Mouse (Mus musculus) layer of hippocampus, adult 18-20 months (tissue): ENCODE results near the gene Loxl3. TPM values are rescaled to one million over a fixed set of nuclear protein-coding genes. Genes with fewer than 3 reads are reported as not detected.
A peak's percentile ranks its signal among the peaks of the same experiment; 100 is the strongest.

ENCODE experiments used
- DNase-seq, 2 experiments: peaks; one replicate each; pipeline ENCODE4 v3.0.0; 2022; ENCODE audit warnings: low spot score in 2 of 2
- total RNA-seq, 2 experiments: library from RNA; stranded (reverse); gene quantifications; 2 replicates each; pipeline ENCODE4 v1.2.3; 2021

Gene Loxl3
- total RNA-seq, 2 experiments from 2014 or later: 2.5 to 2.8 TPM

- no peak for DNase-seq
Measured at GRCm38 (mm10) chr6:83015749-83016148, 18.2 kb upstream of the Loxl3 start.

- DNase-seq: no peak
Measured at GRCm38 (mm10) chr6:83017190-83017589, 16.8 kb upstream of the Loxl3 start.

GRCm38 (mm10) chr6:83019044-83019443 lies 14.9 kb upstream of the Loxl3 start:
- DNase-seq: no peak

- no peak for DNase-seq
Measured at GRCm38 (mm10) chr6:83020121-83020520, 13.9 kb upstream of the Loxl3 start.

- no peak for DNase-seq
Measured at GRCm38 (mm10) chr6:83020836-83021593, 13.0 kb upstream of the Loxl3 start.

GRCm38 (mm10) chr6:83023008-83023407 lies 11.0 kb upstream of the Loxl3 start:
- DNase-seq: no peak

GRCm38 (mm10) chr6:83023786-83024185 lies 10.2 kb upstream of the Loxl3 start:
- DNase-seq: no peak

GRCm38 (mm10) chr6:83024421-83024820 lies 9.6 kb upstream of the Loxl3 start:
- no peak for DNase-seq

- DNase-seq: no peak
Measured at GRCm38 (mm10) chr6:83025221-83025620, 8.8 kb upstream of the Loxl3 start.

GRCm38 (mm10) chr6:83027293-83027692 lies 6.7 kb upstream of the Loxl3 start:
- DNase-seq: peak in 1 of 2 experiments; percentile 49

GRCm38 (mm10) chr6:83027706-83028105 lies 6.3 kb upstream of the Loxl3 start:
- no peak for DNase-seq

- DNase-seq: no peak
Measured at GRCm38 (mm10) chr6:83029777-83030176, 4.2 kb upstream of the Loxl3 start.

- no peak for DNase-seq
Measured at GRCm38 (mm10) chr6:83031111-83031510, 2.9 kb upstream of the Loxl3 start.

GRCm38 (mm10) chr6:83031921-83032590 lies 1.9 kb upstream of the Loxl3 start:
- DNase-seq: no peak

GRCm38 (mm10) chr6:83032769-83033191 lies 1.2 kb upstream of the Loxl3 start:
- no peak for DNase-seq

- no peak for DNase-seq
Measured at GRCm38 (mm10) chr6:83034463-83035055, 586 bp downstream of the Loxl3 start.

GRCm38 (mm10) chr6:83037188-83037587 lies 3.2 kb downstream of the Loxl3 start:
- DNase-seq: no peak

GRCm38 (mm10) chr6:83038496-83039012 lies 4.6 kb downstream of the Loxl3 start:
- DNase-seq: peak; percentile 76 to 91

GRCm38 (mm10) chr6:83040601-83041000 lies 6.6 kb downstream of the Loxl3 start:
- DNase-seq: no peak

- DNase-seq: no peak
Measured at GRCm38 (mm10) chr6:83043561-83043960, 9.6 kb downstream of the Loxl3 start.

GRCm38 (mm10) chr6:83043993-83044392 lies 10.0 kb downstream of the Loxl3 start:
- no peak for DNase-seq

GRCm38 (mm10) chr6:83044742-83045141 lies 10.8 kb downstream of the Loxl3 start:
- no peak for DNase-seq
